Mouse (Mus musculus) layer of hippocampus, adult 9-11 months (tissue): Measurements from ENCODE around the gene Pogz.
"Not testable (repeated sequence)": the region's sequence is repeated elsewhere in the genome, so short reads cannot be mapped to it uniquely, and the experiment has no call there.

Experiments
- DNase-seq: peaks from one replicate; pipeline ENCODE4 v3.0.0; 2022

The Pogz gene

DNA sequence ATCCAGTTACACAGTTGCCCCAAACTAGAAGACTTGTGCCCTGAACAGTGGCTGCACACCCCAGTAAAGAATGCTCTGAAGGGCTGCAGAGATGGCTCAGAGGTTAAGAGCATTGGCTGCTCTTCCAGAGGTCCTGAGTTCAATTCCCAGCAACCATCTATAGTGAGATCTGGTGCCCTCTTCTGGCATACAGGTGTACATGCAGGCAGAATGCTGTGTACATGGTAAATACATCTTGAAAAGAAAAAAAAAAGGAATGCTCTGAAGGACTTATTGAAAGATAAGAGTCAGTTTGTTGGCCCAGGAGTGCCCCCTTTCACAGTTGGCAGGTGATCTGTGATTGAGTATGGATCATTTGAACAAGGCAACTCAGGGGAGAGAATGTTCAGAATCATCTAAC, 4.0 kb upstream of the Pogz start:
- no peak for DNase-seq

DNA sequence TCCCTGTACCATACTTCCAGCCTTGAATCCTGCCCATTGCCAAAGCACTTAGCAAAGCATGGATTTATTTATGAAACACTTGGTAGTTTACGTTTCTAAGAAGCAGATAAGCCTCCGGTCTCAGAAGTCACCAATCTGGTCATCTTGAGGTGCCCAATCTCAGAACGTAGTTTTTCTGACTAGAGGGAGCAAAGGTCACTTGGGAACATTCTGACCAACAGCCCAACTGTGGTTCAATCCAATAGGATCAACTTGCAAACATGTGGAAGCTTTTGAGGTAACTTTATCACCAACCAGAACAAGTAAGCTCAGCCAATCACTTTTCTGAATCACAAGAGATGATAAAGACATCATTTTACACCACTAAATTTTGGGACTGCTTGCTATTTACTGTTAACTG, 2.0 kb upstream of the Pogz start:
- DNase-seq = no peak

DNA sequence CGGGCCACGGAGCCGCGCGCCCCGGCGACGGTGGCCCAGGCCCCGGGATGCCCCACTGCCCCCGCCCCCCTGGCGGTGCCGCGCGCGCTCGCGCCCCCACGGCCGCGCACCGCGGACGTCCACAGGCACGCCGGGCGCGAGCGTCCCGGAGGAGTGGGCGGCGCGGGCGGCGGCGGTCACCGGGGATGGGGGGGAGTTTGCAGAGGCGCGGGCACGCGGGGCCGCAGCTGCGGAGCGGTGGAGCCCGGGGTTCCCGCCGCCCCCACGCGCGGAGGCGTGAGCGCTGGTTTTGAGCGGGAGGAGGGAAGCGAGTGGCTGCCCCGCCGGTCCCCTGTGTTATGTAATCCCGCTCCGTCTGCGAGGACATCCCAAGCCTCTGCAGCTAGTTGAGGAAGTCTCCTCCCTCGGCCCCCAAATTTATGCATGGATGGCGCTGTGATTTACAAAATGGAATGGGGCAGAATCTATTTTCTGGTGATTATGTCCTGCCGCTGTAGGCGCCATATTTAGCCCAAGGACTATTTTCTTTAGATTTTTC, 661 bp downstream of the Pogz start:
- DNase-seq = peak; percentile 93

DNA sequence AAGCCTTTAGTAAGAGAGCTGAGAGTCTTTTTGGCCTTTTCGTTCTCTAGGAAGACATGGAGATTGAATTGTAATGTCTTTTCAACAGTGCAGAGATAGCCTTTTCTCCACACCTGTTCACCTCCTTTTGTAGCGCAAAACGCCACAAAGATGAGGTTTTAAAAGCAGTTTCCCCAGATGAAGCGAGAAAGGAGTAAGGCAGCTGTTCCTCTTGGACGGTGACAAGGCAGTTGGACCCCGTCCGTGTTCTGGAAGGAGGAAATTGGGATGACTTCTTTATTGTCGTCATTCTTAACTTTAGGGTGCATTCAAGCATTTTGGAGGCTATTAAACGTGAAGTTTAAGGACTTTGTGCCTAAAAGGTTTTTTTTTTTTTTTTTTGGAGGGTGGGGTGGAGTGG, 1.3 kb downstream of the Pogz start:
- DNase-seq = no peak

DNA sequence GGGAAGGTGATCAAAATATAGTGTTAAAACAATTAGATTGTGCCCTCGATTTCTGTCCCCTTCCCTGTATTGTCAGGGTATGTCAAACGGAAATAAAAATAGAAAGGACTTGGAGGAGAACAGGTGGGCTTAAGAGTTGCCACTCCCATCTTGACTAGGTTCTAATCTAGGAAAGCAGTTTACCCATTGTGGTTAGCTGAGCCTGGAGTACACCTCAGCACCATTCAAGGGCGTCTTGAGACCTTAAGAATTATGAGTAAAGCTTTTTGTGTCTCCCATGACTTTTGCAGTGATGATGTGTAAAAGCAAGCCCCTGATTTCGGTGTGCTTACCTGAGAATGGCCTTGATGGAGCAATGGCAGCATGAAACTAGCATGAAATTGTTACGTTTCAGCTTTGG, 1.7 kb downstream of the Pogz start:
- DNase-seq = no peak

DNA sequence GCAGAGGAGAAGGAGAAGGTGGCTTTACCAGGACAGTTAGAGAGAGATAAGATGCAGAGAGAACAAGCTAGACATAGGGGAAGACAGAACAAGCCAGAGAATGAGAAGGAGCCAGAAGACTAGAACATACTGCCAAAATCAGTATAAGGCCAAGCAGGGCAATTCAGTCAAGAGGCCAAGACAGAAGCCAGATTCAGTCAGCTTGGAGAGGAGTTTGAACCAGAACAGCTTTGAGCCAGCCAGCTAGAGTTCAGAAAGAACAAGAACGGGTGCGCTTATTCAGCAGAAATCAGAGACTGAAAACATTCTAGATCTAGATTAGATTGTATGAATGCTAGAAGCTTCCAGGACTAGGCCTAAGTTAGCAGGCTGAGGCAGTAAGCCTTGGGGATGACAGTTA, 10.0 kb downstream of the Pogz start:
- DNase-seq = no peak

DNA sequence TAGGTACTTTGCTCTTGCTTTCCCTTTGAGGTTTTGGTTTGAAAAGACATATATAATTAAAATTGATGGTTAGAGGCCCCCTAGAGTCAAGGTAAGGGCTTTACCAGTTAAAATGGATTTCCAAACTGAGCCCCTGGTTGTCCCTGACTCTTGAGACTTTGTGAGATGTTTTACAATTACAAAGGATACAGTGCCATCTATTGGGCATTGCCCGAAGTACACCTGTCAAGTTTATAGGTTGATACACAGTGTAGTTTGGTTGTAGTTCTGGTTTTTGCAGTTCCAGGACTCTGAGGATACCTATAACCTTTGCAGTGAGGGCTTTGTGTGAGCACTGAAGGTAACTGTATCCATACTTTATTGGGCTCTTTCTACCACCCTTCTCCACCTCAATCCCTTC, 12.0 kb downstream of the Pogz start:
- peak; percentile 47 for DNase-seq

DNA sequence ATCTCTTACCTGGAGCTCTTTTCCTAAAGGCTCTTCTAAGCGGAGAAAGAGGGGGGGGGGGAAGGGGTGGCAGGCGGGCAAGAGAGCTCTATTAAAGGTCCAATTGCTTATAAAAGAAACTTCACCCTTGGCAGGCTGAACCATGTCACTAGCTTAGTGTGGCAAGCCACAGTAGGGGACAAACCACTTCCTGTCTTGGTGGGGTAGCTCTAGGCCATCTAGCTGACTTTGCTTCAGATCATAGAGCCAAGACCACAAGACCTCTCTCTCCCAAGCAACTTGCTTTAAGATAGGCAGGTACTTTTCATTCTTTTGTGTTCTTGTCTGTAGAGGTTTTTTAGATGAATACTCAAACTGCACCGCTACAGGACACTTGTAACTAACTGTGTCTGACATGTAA, 14.4 kb downstream of the Pogz start:
- DNase-seq = no peak

DNA sequence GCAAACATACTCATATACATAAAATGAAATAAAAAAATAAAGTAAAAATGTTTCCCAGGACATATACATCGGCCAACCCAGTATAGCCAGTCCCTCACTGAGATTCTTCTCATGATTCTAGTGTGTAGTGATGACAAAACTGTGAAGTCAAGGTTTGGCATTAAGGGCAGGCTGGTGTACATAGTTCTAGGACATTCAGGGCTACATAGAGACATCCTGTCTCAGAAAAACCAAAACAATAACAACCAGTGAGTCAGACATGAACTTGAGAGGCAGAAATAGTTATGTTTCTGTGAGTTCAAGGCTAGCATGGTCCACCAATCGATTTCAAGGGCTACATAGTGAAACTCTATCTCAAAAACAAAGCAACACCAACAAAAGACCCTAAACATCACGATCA, 14.8 kb downstream of the Pogz start:
- no peak for DNase-seq

DNA sequence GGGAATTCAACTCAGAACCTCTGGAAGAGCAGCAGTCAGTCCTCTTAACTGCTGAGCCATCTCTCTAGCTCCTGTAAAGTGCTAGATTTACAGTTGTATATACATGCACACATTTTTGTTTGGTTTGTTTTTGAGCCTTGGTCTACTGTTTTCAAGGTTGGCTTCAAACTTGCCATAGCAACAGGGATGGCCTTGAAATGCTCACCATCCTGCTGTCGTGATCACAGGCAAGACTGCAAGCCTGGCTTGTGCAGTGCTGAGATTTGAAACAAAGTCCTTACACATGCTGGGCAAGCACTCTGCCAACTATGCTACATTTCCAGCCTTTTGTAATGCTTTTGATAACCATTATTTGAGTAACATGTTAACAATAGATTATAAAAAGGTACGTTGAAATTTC, 22.1 kb downstream of the Pogz start:
- DNase-seq = no peak

DNA sequence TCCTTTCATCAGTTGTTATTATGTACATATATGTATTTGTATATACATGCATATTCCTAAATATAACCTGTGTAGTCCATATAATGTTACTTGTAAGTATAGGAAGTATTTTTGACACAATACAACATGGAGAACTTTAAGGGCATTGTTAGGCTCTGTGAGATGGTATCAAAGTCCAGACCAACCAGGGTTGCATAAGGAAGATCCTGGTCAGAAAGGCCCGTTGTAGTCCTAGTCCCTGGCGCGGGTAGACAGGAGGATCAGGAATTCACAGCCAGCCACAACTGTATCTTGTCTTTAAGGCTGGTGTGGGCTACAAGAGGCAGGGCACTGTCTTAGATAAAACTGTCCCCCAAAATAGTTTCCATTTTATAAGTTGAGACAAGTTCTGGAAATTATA, 31.6 kb downstream of the Pogz start:
- no peak for DNase-seq

DNA sequence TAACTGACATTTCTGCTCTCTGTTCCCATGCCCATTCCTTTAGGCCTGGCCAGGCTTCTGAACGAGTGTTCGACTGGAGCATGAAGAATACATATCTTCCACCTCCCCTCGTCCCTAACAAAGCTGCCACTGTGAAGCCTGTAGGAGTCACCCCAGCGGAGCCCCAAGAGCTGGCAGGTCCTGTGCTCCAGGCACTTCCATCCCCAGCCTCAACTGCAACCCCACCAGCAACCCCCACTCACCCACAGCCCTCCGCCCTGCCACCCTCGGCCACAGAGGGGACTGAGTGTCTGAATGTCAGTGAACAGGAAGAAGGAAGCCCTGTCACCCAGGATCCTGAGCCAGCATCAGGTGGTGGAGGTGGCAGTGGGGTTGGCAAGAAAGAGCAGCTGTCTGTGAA, 41.3 kb downstream of the Pogz start:
- DNase-seq = no peak

DNA sequence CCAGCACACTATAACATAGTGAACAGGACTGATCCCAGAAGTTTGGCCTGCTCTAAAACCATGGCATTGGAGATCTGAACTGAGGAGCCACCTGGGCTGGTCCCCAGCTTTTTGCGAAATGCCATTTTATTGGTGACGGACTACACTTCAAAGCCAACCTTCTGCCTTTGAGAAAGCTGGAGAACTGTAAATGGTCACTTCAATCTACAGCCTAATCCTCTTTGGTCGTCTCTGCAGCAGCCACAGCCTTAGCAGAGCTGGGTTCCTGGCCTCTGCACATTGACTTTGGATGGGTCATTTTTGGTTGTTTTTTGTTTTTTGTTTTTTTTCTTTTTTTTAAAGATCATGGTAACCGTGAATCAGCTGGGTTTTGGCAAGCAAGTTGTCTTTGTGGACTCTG, 44.5 kb downstream of the Pogz start:
- DNase-seq = no peak

DNA sequence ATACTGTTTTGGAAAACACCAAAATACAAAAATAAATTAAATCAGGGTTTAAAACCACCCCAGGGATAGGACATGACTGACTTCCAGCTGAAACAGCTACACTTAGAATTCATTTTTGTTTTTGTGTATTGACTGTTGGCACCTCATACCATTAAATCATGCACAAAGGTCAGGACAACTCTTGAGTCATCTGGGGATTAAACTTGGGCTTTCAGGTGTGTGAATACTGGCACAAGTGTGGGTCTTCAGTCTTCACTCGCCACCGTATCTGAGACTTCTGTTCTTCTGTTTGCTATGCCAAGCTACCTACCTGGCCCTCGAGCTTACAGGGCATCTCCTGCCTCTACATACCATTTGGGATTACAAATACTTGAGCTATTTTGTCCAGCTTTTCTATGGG, 45.2 kb downstream of the Pogz start:
- DNase-seq = no peak

DNA sequence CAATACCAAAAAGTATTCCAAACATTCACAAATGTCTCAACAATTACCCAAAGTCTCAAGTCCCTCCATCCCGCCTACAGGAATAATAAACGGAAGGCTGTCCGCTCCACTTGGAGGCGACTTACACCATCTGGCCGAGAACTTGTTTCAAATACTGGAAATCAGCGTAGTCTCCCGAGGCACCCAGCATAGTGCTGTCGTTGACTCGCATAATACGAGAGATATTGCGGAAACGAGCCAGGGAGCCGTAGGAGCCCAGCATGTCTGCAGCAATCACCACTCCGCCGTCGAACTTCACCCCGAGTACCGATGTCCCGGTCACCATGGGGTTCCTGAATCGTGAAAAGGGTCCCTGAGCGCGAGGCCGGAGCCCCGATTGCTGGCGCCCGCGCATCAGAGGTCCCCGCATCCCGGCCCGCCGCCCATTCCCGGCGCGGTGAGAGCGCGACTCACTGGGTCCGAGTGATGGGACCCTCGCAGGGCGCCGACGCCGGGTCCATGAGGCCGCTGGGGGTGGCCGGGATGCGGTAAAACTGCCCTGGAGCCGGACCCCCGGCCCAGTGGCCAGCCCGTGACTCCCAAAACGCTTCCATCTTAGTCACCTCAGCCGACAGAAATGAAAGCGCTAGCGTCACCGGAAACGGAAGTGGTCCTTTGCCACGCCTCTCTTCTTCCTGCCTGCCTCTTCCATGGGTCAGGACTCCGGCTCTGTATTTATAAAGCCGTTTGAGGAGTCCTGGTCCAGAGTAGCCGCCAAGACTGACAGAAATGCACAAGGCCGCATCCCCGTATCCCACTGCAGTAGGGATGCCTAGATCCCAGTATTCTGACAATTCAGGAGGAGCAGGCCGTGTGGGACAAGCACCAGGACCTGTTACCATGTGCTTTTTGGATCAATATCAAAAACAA, 49.2 kb downstream of the Pogz start, which contains the start of gene Psmb4:
Gene Psmb4, minus strand, starts transcription at position 646 of the 909 bp plus-strand sequence.
- peak; percentile 86 for DNase-seq

DNA sequence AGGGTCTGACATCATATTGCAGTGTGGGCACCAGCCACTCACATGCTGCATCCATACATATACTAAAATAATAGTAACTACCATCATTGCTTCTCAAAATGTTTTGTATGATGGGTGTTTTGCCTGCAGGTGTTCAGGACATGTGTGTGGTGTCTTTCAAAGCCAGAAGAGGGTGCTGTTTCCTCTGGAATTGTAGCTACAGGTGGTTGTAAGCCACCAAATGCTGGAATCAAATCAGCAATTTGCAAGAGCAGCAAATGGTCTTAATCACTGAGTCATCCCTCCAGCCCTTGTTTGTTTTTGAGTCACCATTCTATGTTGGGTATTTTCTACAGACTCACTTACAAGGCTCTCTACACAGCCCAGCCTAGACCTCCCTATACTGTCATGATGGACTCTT, 51.2 kb downstream of the Pogz start:
- no peak for DNase-seq

DNA sequence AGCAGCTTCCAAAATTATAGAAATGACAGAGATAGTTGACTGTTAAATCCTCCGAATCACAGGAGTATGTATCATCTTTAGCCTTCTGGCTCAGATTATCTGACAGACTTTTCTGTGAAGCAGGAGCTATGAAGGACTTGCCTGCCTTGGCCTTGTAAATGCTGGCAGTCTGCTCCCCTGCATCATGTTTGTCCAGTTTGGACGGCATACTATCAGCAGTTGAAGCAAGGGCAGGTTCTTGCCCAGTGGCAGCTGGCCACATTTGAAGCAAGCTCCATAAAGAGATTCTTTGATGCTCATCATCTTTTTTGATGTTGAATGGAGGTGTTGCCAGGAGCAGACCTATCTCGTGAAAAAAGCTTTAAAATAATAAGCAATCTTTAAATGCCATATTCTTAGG, 56.7 kb downstream of the Pogz start:
- DNase-seq = no peak

DNA sequence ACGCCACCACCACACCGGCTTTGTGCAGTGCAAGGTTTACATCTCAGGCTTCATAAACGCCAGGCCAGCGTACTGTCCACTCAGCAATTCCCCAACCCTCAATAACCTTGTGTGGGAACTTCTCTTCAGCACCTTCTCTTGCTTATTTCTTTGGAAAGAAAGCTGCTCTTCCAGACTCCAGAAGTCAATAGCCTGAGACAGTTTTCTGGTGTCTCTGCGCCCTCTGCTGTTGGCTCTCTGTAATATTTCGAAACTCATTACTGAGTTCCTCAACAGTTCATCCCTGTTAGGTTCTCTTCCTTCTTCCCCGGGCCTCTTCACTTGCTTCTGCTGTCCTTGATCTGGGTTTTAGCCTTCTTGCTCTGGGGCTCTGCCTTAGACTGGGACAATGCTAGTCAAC, 65.4 kb downstream of the Pogz start:
- peak; percentile 42 for DNase-seq

DNA sequence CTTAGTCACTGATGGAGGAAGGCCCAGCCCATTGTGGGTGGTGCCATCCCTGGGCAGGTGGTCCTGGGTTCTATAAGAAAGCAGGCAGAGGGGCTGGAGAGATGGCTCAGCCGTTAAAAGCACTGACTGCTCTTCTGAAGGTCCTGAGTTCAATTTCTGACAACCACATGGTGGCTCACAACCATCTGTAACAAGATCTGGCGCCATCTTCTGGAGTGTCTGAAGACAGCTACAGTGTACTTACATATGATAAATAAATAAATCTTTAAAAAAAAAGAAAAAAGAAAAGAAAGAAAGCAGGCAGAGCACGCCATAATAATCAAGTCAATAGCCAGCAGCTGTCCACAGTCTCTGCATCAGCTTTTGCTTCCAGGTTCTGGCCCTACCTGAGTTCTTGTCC, 67.4 kb downstream of the Pogz start:
- DNase-seq = not testable (repeated sequence)

DNA sequence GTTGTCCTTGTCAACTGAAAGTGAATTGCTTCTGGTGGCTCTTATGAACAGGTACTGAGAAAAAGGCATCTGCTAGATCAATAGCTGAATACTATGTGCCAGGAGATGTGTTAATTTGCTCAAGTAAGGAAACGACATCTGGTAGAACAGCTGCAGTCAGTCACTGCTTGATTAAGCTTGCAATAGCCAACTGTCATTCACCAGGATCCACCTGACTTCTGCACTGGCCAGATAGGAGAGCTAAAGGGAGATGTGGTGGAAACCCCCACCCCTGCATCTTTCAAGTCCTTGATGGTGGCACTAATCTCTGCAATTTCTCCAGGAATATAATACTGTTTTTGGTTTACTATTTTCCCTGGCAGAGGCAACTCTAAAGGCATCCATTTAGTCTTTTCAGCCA, 69.1 kb downstream of the Pogz start:
- no peak for DNase-seq

DNA sequence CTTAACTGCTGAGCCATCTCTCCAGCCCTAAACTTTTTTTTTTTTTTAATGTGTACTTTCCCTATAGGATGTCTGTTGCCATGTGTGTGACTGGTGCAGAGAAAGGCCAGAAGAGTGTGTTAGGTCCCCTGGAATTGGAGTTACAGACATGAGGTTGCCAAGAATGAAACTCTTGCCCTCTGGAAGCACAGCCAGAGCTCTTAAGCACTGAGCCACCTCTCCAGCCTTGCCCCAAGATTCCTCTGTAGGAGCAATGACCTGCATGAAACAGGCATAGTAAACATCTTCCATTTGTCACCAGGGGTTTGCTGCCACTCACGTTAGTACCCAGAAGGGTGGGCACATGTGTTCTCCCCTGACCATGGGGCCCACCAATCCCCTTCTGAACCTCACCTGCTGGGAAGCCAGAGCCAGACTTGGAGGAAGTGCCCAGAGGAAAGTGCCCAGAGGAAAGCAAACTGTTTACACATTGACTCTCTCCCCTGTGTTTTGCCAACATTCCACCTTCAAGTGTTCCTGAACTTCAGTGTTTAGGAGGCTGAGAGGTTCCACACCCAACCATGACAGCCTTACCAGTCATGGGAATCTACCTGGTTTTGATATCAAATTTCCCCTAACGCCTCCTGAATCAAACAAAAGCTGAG, 73.8 kb downstream of the Pogz start:
- no peak for DNase-seq

DNA sequence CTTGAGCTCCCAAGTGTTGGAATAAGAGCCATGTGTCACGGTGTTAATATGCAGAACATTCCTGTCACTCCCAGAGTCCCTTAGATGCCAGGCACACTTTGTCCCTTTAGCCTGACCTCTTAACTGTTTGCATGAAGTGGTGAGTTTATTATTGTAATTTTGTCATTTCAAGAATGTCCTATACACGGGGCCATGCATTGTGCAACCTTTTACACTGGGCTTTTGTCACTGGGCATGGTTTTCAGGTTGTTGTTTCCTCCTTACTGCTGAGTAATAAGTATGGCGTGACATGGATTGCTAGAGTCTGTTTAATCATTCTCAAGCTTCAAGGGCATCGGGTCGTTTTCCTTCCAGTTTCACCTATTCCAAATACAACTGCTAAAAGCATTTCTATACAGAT, 76.4 kb downstream of the Pogz start:
- no peak for DNase-seq

DNA sequence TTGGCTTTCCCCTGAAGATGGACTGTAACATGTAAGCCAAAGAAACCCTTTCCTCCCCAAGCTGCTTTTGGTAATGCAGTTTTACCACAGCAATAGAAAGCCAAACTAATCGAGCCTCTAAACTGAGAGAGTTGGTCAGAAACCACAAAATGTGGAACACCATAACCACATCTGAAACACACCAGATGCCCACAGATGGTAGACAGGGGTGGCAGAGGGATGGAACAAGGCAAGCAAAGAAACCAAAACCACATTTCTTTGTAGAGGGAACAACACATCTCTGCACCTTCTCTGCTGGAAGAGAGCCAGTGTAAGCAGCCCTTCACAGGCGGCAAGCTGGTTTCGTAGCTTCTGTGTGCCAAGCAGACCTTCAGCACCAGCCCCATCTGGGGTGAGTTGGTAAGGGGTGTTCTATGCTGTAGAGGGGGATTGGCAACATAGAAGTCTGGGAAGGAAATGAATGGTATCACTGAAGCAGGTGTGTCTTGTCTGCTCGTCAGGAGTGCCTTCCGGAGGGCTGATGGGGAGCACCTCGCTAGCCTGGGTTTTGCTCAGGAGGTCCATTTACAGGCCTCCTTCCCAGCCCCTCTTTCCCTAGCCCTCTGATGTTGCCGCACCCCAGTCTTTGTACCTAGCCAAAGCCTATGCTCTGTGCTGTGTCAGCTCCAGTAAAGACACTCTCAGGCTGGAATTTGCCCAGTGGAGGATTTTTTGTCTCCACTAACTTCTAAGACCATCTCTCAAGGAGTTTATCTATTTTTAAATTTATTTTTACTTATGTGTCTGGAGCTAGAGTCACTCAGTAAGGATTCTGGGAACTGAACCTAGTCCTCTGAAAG, 78.8 kb downstream of the Pogz start:
- DNase-seq = no peak
